ENCODE assay signal across 1 mouse cellular context in the genomic region with DNA sequence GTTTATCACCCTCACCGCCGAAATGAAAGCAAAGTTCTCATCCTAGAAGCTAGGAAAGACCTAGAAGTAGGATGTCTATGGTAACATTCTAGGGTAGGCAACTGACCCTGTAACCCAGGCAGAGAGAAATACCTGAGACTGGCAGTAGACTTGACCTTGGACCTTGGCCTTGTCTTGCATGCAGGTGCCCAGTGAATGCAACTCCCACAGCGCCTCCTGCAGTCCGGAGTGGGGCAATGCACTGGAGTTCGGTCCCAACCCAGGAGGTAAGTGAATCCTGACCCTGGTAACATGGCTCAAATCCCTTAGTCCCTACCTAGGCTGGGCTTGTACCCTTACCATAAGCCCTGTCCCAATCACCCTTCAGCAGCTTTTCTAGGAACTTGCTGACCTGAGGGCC.
A peak's percentile ranks its signal among the peaks of the same experiment; 100 is the strongest.
TF ChIP-seq lines count a peak whose summit lies in the region.

No protein-coding gene starts in this region.

TF ChIP-seq in CH12.LX, 34 proteins besides CTCF, POLR2A, EP300 and RAD21 (continued from another document):
- TF ChIP-seq ZC3H11A (IDR thresholded peaks at IDR 0.05; ENCODE audit: low read depth, low read length), result peak; percentile 32; the same call in 1 of the 2 replicates
